ENCODE assay signal across 17 mouse cellular contexts in genomic region chr11:90274187-90274586, GRCm38 (mm10).
"Had no signal": no experiment of that assay in that cellular context is flagged by ENCODE, and none has a peak within 500 bp of the region (broad histone marks: within the 10 kb centered on the region; RNA-seq: fewer than 3 reads in every experiment).

No protein-coding gene starts in this region.

- H3K4me1 ChIP-seq: liver, embryonic 13.5 days had no signal

- H3K4me2 ChIP-seq: kidney, embryonic 15.5 days; liver, embryonic 13.5 days; lung, embryonic 14.5 days; midbrain, embryonic 12.5 days; midbrain, embryonic 15.5 days; neural tube, embryonic 12.5 days; neural tube, embryonic 15.5 days had no signal

- DNase-seq: kidney, adult 11 months; kidney, adult 8-10 months; kidney, postnatal 14 days; kidney, postnatal 4 days; layer of hippocampus, adult 9-11 months; liver, embryonic 13.5 days; lung, embryonic 14.5 days; thymus, adult 18-20 months; thymus, postnatal 36 days had no signal

- H3K9ac ChIP-seq: kidney, embryonic 15.5 days; liver, embryonic 13.5 days; lung, embryonic 14.5 days; midbrain, embryonic 12.5 days; midbrain, embryonic 15.5 days; neural tube, embryonic 12.5 days; neural tube, embryonic 15.5 days had no signal

- H3K27ac ChIP-seq: kidney, embryonic 15.5 days; left cerebral cortex, adult 2 months; liver, embryonic 13.5 days; macrophage; midbrain, embryonic 12.5 days; midbrain, embryonic 15.5 days; neural tube, embryonic 12.5 days; neural tube, embryonic 15.5 days had no signal

- H3K4me3 ChIP-seq: kidney, embryonic 15.5 days; left cerebral cortex, adult 2 months; liver, embryonic 13.5 days; midbrain, embryonic 12.5 days; midbrain, embryonic 15.5 days; neural tube, embryonic 12.5 days; neural tube, embryonic 15.5 days had no signal

- H3K9me3 ChIP-seq: kidney, embryonic 15.5 days; liver, embryonic 13.5 days; midbrain, embryonic 12.5 days; midbrain, embryonic 15.5 days; neural tube, embryonic 12.5 days; neural tube, embryonic 15.5 days had no signal

- H3K27me3 ChIP-seq: kidney, embryonic 15.5 days; liver, embryonic 13.5 days; midbrain, embryonic 12.5 days; midbrain, embryonic 15.5 days; neural tube, embryonic 12.5 days; neural tube, embryonic 15.5 days had no signal

- ATAC-seq: lung, postnatal 0 days; midbrain, embryonic 15.5 days had no signal
